Mouse (Mus musculus) liver, adult 10 weeks (tissue): Measurements from ENCODE around the gene Gm10061. TPM values are rescaled to one million over a fixed set of nuclear protein-coding genes. Genes with fewer than 3 reads are reported as not detected.

Experiments
- polyA plus RNA-seq: library from polyadenylated mRNA; stranded (reverse); fragments of 350-450 nt; fragmentation: Illumina TruSeq; extraction: RNeasy Lipid Tissue Mini Kit (QIAGEN cat#74804); gene quantifications from one replicate; pipeline ENCODE4 v1.2.3, GENCODE M21; 2014; ENCODE audit warnings: low read depth, low replicate concordance

The Gm10061 gene
- not detected for polyA plus RNA-seq

DNA sequence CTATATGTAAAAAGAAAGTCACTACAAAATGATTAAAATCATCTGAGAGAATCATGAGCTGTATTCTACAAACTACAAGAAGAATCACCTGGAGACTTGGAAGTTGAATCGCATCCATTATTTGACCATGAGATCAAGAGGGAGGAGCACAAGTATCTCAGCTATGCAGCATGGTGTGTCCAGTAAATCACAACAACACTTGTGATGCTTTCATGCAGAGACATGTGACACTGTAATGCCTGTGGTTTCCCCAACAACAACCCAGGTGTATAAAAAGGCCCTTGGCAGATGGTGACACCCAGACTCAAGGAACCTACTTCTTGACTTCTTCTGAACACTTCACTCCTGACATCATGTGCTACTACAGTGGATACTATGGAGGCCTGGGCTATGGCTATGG, at the start of gene Gm10061:
Gm10061 (plus strand) TSS at position 301 of the 400 bp plus-strand sequence.

DNA sequence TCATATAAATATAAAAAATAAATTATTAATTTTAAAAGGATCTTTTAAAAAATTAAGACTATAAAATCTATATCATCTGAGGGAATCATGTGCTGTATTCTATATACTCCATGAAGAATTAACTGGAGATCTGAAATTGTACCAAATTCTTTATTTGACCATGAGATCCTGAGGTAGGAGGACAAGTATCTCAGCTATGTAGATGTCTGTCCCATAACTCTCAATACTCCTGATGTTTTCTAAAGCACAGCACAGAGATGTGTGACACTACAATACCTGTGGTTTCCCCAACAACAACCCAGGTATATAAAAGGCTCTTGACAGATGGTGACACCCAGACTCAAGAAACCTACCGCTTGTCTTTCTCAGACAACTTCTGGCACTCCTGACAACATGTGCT, 10.3 kb upstream of the Gm10061 start, which contains the start of gene Gm6358:
Gm6358 (plus strand) TSS at position 301 of the 400 bp plus-strand sequence.

DNA sequence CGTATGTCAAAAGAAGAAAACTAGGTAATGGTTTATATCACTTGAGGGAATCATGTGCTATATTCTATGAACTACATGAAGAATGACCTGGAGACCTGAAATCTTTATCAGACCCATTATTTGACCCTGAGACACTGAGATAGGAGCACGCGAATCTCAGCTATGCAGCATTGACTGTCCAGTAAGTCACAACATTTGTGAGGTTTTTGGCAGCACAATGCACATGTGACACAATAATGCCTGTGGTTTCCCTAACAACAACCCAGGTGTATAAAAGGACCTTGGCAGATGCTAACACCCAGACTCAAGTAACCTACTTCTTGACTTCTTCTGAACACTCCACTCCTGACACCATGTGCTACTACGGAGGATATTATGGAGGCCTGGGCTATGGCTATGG, 6.8 kb downstream of the Gm10061 start, which contains the start of gene Gm9789:
Gm9789 (plus strand) TSS at position 301 of the 400 bp plus-strand sequence.

DNA sequence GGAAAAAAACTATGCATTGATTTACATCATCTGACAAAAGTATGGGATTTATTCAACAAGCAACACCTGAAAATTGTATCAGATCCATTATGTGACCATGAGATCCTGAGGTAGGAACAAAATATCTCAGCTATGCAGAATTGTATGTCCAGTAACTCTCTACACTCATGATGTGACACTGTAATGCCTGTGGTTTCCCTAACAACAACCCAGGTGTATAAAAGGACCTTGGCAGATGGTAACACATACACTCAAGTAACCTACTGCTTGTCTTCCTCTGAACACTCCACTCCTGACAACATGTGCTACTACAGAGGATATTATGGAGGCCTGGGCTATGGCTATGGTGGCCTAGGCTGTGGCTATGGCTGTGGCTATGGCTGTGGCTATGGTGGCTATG, 18.3 kb downstream of the Gm10061 start, which contains the start of gene Gm7735:
Gm7735 (plus strand) TSS at position 301 of the 400 bp plus-strand sequence.

DNA sequence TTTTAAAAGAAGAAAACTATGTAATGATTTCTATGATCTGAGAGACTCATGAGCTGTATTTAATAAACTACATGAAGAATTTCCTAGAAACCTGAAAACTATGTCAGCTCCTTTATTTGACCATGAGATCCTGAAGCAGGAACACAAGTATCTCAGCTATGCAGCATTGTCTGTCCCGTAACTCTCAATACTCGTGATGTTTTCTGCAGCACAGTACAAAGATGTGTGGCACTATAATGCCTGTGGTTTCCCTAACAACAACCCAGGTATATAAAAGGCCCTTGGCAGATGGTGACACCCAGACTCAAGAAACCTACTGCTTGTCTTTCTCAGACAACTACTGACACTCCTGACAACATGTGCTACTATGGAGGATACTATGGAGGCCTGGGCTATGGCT, 23.5 kb downstream of the Gm10061 start, which contains the start of gene 1110057P08Rik:
1110057P08Rik (plus strand) TSS at position 301 of the 400 bp plus-strand sequence.

Other genes starting within 250 kb of the Gm10061 start
- not detected for gene Krtap19-9b, start 218.8 kb upstream of the Gm10061 start, polyA plus RNA-seq
- gene Krtap16-3, start 188.2 kb upstream of the Gm10061 start, polyA plus RNA-seq: not detected
- not detected for gene Krtap22-2, start 140.3 kb upstream of the Gm10061 start, polyA plus RNA-seq
- not detected for gene Gm10229, start 135.8 kb upstream of the Gm10061 start, polyA plus RNA-seq
- not detected for gene Krtap6-1, start 119.4 kb upstream of the Gm10061 start, polyA plus RNA-seq
- not detected for gene Gm10228, start 109.6 kb upstream of the Gm10061 start, polyA plus RNA-seq
- gene Krtap6-5, start 103.2 kb upstream of the Gm10061 start, polyA plus RNA-seq: not detected
- not detected for gene 1110025L11Rik, start 87.1 kb upstream of the Gm10061 start, polyA plus RNA-seq
- gene Krtap6-3, start 67.1 kb upstream of the Gm10061 start, polyA plus RNA-seq: not detected
- not detected for gene Gm6358, start 10.2 kb upstream of the Gm10061 start, polyA plus RNA-seq
- gene Gm9789, start 6.9 kb downstream of the Gm10061 start, polyA plus RNA-seq: not detected
- not detected for gene Gm7735, start 18.4 kb downstream of the Gm10061 start, polyA plus RNA-seq
- not detected for gene 1110057P08Rik, start 23.6 kb downstream of the Gm10061 start, polyA plus RNA-seq
- not detected for gene Krtap20-2, start 54.8 kb downstream of the Gm10061 start, polyA plus RNA-seq